Mouse (Mus musculus) hindbrain, embryonic 10.5 days (tissue): ENCODE data around the gene Shb. TPM values are rescaled to one million over a fixed set of nuclear protein-coding genes. Genes with fewer than 3 reads are reported as not detected.

Source experiments
- DNase-seq: peaks from one replicate; pipeline ENCODE4 v3.0.0-alpha.2; 2017; ENCODE audit warnings: low spot score
- H3K27ac ChIP-seq: fragments of 300-500 bp; sonication (generic); 2 replicates; pipeline ENCODE4 v1.5.1; 2016; ENCODE audit warnings: mild to moderate bottlenecking, moderate library complexity
- H3K27me3 ChIP-seq: fragments of 300-500 bp; sonication (generic); 2 replicates; pipeline ENCODE4 v1.6.1; 2016; ENCODE audit warnings: mild to moderate bottlenecking; ENCODE audit not compliant: poor library complexity, insufficient read depth, severe bottlenecking
- H3K36me3 ChIP-seq: fragments of 300-500 bp; sonication (generic); 2 replicates; pipeline ENCODE4 v1.6.1; 2016; ENCODE audit warnings: mild to moderate bottlenecking, moderate library complexity
- H3K4me1 ChIP-seq: fragments of 300-500 bp; sonication (generic); replicated peaks from 2 replicates; pipeline ENCODE4 v1.6.1; 2016; ENCODE audit warnings: mild to moderate bottlenecking
- H3K4me3 ChIP-seq: fragments of 300-500 bp; sonication (generic); 2 replicates; pipeline ENCODE4 v1.5.1; 2016; ENCODE audit warnings: mild to moderate bottlenecking, moderate library complexity
- H3K9me3 ChIP-seq: fragments of 300-500 bp; sonication (generic); 2 replicates; pipeline ENCODE4 v1.6.1; 2016; ENCODE audit warnings: mild to moderate bottlenecking, moderate library complexity
- WGBS: fragments of 180-500 bp; shearing (Covaris S2); methylation state at CpG from one replicate; pipeline ENCODE4 v1.1.7; 2016; 5-methylcytosine and 5-hydroxymethylcytosine counted together
- polyA plus RNA-seq: library from polyadenylated mRNA; unstranded; fragments of >200 nt; fragmentation: Nextera tagmentation; extraction: Ambion mirVana; gene quantifications from 2 replicates; pipeline ENCODE4 v1.2.1, GENCODE M21; 2016

The Shb gene
- polyA plus RNA-seq, 1 experiment from 2014 or later = 3.7 TPM

DNA sequence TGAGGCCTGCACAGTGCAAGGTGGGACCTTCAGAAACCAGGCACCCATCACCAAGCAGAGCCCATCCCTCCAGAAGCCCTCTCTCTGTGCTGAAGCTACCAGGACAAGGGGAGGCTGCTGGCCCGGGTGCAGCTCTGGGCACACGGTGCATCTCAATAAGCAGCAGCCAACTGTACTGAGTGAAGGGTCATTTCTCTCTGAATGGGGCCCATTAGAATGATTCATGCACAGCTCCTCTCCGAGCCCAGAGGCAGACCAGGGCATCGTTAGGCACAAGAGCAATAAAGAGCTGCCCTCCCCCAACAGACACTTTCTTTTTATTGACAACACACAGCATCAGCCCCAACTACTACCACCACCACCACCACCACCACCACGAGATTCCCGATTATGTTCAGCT lies 35.0 kb downstream of the Shb start:
- 57% methylated on average over 6 of the region's 6 CpGs for WGBS
- H3K36me3 ChIP-seq = no peaks in the 10 kb centered on the region
- no peak for DNase-seq
- H3K27me3 ChIP-seq = peaks cover 43% of the 10 kb centered on the region
- H3K4me1 ChIP-seq = peaks cover 88% of the 10 kb centered on the region
- H3K4me3 ChIP-seq = no peak overlapping the region
- no peaks in the 10 kb centered on the region for H3K9me3 ChIP-seq
- peak overlapping the region; percentile 53; the same call in 1 of the 2 replicates for H3K27ac ChIP-seq

GRCm38 (mm10) chr4:45495531-45496201 lies 36.6 kb downstream of the Shb start:
- peaks cover 98% of the 10 kb centered on the region for H3K4me1 ChIP-seq
- 55% methylated on average over 8 of the region's 8 CpGs for WGBS

GRCm38 (mm10) chr4:45493786-45494400 lies 38.4 kb downstream of the Shb start:
- Histone ChIP-seq H3K27ac (peak overlapping the region; percentile 78), H3K36me3 (no peaks in the 10 kb centered on the region), H3K9me3 (no peaks in the 10 kb centered on the region), H3K4me1 (peaks cover 98% of the 10 kb centered on the region), H3K27me3 (peaks cover 48% of the 10 kb centered on the region), H3K4me3 (no peak overlapping the region)
- WGBS = 3% methylated on average over 6 of the region's 6 CpGs
- peak; percentile 67 for DNase-seq

More at GRCm38 (mm10) chr4:45495531-45496201, 36.6 kb downstream of the Shb start:
- Histone ChIP-seq H3K9me3 (no peaks in the 10 kb centered on the region), H3K4me3 (no peak overlapping the region), H3K27me3 (peaks cover 49% of the 10 kb centered on the region), H3K36me3 (no peaks in the 10 kb centered on the region), H3K27ac (peak overlapping the region; percentile 45)
- DNase-seq = no peak

DNA sequence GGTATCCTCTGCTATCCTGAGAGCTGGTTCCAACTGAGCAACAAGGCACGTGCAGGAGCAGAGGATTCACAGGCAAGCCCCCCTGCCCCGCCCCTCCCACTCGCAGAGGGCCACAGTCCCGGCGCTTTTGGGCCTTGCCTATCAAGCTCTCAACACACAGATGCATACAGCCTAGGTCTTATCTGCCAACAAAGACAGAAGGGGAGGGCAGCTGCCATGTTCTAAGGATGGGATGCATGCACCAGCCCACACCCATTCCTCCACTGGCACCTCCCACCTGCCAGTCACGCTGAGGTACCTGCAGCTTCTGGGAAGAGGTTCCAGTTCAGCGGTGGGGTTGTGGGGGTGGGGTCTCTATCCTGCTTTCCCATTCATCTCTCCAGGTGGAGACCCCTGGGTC lies 39.2 kb downstream of the Shb start:
- H3K4me3 ChIP-seq = no peak overlapping the region
- 7% methylated on average over 7 of the region's 7 CpGs for WGBS

GRCm38 (mm10) chr4:45492681-45493081 lies 39.6 kb downstream of the Shb start:
- H3K4me3 ChIP-seq = no peak overlapping the region
- peak overlapping the region; percentile 31 for H3K27ac ChIP-seq
- peaks cover 98% of the 10 kb centered on the region for H3K4me1 ChIP-seq
- no peak for DNase-seq
- peaks cover 42% of the 10 kb centered on the region for H3K27me3 ChIP-seq
- H3K36me3 ChIP-seq = no peaks in the 10 kb centered on the region
- H3K9me3 ChIP-seq = no peaks in the 10 kb centered on the region
- 34% methylated on average over 5 of the region's 5 CpGs for WGBS

More for the DNA sequence above, 39.2 kb downstream of the Shb start:
- Histone ChIP-seq H3K9me3 (no peaks in the 10 kb centered on the region), H3K36me3 (no peaks in the 10 kb centered on the region), H3K27me3 (peaks cover 47% of the 10 kb centered on the region), H3K27ac (peak overlapping the region; percentile 31), H3K4me1 (peaks cover 98% of the 10 kb centered on the region)
- peak; percentile 29 for DNase-seq

- Histone ChIP-seq H3K4me1 (peaks cover 98% of the 10 kb centered on the region), H3K27me3 (peaks cover 44% of the 10 kb centered on the region), H3K36me3 (no peaks in the 10 kb centered on the region), H3K9me3 (no peaks in the 10 kb centered on the region), H3K4me3 (no peak overlapping the region; the same call in 1 of the 2 replicates), H3K27ac (peak overlapping the region; percentile 31)
- peak; percentile 30 for DNase-seq
- WGBS = 41% methylated on average over 16 of the region's 16 CpGs
Measured at GRCm38 (mm10) chr4:45491685-45492601, 40.3 kb downstream of the Shb start.

- peak; percentile 27 for DNase-seq
- peaks cover 41% of the 10 kb centered on the region for H3K27me3 ChIP-seq
- 26% methylated on average over 6 of the region's 6 CpGs for WGBS
- no peaks in the 10 kb centered on the region for H3K36me3 ChIP-seq
- H3K4me3 ChIP-seq = no peak overlapping the region
- peak overlapping the region; percentile 86 for H3K27ac ChIP-seq
- no peaks in the 10 kb centered on the region for H3K9me3 ChIP-seq
- H3K4me1 ChIP-seq = peaks cover 94% of the 10 kb centered on the region
Measured at GRCm38 (mm10) chr4:45491119-45491679, 41.1 kb downstream of the Shb start.

DNA sequence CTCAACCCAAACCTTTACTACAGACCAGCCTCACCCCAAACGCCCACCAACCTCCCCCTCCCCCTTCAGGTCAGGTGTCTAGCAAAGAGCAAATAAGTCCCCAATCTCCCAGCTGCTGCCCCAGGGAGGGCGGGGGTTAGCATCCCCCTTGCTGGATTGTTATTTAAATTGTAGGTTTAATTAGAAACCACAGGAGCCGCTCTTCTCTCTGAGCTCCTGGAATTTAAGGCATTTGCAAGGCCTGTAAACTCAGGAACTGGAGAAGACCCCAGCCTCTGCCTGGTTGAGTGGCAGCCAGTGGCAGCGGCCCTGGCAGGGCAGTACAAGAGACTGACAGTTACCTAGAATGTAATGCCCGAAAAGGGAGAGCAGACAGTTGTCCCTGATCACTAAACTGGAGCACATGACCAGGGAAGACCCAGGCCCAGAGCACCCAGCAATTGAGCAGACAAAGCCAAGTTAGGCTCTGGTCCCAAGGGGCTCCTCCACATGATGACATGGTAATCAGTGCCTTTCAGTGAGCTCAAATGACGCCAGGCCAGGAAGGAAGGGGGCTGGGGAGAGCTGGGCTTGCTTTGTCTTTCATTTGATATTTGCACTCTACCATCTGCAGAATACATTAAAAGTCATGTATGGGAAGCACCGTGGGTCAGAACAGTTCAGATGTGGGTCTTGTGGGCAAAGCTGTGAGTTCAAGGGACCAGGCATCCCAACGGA lies 42.1 kb downstream of the Shb start:
- H3K4me1 ChIP-seq = peaks cover 92% of the 10 kb centered on the region
- peak overlapping the region; percentile 20 for H3K4me3 ChIP-seq
- H3K36me3 ChIP-seq = no peaks in the 10 kb centered on the region
- no peaks in the 10 kb centered on the region for H3K9me3 ChIP-seq
- DNase-seq = peak; percentile 67
- peaks cover 30% of the 10 kb centered on the region for H3K27me3 ChIP-seq
- WGBS = 3% methylated on average over 8 of the region's 8 CpGs
- H3K27ac ChIP-seq = peak overlapping the region; percentile 86

DNA sequence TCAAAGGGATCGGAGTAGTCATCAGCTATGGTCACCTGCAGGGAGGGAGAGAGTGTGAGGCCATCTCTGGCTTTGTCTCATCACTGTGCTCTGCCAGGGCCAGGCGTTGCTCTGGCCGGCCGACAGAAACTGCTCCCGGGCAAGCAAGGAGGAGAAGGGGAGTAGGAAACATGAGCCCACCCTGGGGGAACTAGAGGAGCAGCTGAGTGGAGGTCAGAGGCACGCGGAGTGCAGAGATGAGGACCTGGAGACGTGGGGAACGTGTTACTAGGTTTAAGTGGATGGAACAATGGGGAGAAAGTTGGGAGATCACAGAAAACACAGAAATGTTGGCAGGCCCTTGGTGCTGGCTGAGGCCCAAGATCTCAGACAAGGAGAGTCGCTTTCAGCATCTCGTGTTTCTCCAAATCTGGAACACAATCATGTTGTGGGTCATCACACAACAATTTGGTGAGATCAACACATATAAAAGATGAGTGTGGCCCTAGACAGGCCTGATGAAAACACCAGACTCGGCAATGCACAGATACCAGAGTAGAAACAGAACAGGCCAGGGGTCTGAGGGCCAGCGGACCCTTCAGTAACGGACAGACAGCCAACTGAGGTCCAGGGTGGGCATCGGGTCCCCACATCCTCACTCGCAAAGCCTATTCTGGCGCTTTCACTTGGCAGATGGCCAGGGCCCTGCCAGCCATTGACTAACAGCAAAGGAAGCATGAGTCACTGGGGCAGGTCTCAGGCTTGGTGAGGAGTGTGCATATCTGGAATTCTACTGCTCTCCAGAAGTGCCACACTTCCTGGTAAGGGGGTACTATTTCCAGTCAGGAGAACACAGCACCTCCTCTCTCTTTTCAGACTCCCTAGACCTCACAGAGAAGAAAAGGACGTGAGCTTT lies 42.9 kb downstream of the Shb start:
- H3K27me3 ChIP-seq = peaks cover 34% of the 10 kb centered on the region
- DNase-seq = peak; percentile 36
- peak overlapping the region; percentile 86 for H3K27ac ChIP-seq
- no peaks in the 10 kb centered on the region for H3K36me3 ChIP-seq
- H3K4me3 ChIP-seq = peak overlapping the region; percentile 20
- peaks cover 90% of the 10 kb centered on the region for H3K4me1 ChIP-seq
- H3K9me3 ChIP-seq = no peaks in the 10 kb centered on the region
- 24% methylated on average over 18 of the region's 18 CpGs for WGBS

DNA sequence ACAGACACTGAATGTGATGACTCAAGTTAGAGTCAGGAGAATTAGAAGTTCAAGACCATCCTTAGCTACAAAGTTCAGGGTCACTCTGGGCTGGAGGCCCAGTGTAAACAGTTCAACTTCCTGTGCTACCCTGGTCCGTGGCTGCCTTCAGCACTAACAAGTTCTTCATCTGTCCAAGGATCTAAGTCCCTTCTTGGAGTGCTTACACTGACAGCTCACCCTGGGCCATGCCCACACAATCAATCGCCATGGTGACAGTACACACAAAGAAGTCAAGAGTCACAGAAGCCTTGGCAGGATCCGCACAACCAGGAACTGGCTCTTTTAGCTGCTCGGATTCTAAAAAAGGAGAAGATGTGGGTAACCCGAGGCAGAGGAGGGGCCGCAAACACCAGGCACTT lies 44.6 kb downstream of the Shb start:
- peaks cover 34% of the 10 kb centered on the region for H3K27me3 ChIP-seq
- H3K27ac ChIP-seq = peak overlapping the region; percentile 50
- WGBS = 35% methylated on average over 6 of the region's 6 CpGs
- DNase-seq = peak; percentile 50
- peaks cover 88% of the 10 kb centered on the region for H3K4me1 ChIP-seq
- no peaks in the 10 kb centered on the region for H3K9me3 ChIP-seq
- H3K4me3 ChIP-seq = no peak overlapping the region
- no peaks in the 10 kb centered on the region for H3K36me3 ChIP-seq

- 87% methylated on average over 5 of the region's 5 CpGs for WGBS
- Histone ChIP-seq H3K4me1 (peaks cover 83% of the 10 kb centered on the region), H3K9me3 (no peaks in the 10 kb centered on the region), H3K4me3 (no peak overlapping the region), H3K36me3 (no peaks in the 10 kb centered on the region), H3K27me3 (peaks cover 24% of the 10 kb centered on the region), H3K27ac (0 out of 2 replicates have a peak overlapping the region, but pooled peaks have one; percentile 16)
- DNase-seq = no peak
Measured at GRCm38 (mm10) chr4:45485024-45485423, 47.2 kb downstream of the Shb start.
